Mouse (Mus musculus): Measurements from ENCODE around the gene Aym1. TPM values are rescaled to one million over a fixed set of nuclear protein-coding genes. Genes with fewer than 3 reads are reported as not detected.

Aym1 gene
- not detected in 2 replicates for polyA plus RNA-seq (2014; fragmentation: Nextera tagmentation; extraction: Ambion mirVana)

GRCm38 (mm10) chr5:113357186-113357585 is at the start of gene Aym1:
Aym1 (plus strand) TSS chr5:113357294.
- WGBS, result 64% methylated on average over 3 of the region's 6 CpGs
- Histone ChIP-seq H3K27ac (replicated peaks in 1 of 2; ENCODE audit: control insufficient read depth in 1 of 2, insufficient read depth in 1 of 2, low read depth in 2 of 2, low read length in 2 of 2) (no peak within 1 kb of the TSS), H3K27me3 (ENCODE audit: control insufficient read depth, insufficient read depth, low read length) (peaks cover 42% of the 10 kb centered on the region), H3K36me3 (ENCODE audit: control insufficient read depth, insufficient read depth, low read length) (no peaks in the 10 kb centered on the region), H3K4me1 (ENCODE audit: control insufficient read depth in 2 of 2, insufficient read depth in 2 of 2, low read length in 2 of 2) (no peaks in the 10 kb centered on the region), H3K9ac (ENCODE audit: low read length) (no peak within 1 kb of the TSS), H3K4me3 (ENCODE audit: control insufficient read depth in 1 of 2, insufficient read depth in 1 of 2, low read depth in 1 of 2, low read length in 2 of 2) (no peak within 1 kb of the TSS), H3K4me2 (ENCODE audit: low read length) (no peak within 1 kb of the TSS), H3K9me3 (ENCODE audit: control insufficient read depth, low read length) (no peaks in the 10 kb centered on the region)
- ATAC-seq (ENCODE audit: insufficient number of reproducible peaks, insufficient read depth, low FRiP score, low read depth), result no peak

GRCm38 (mm10) chr5:113309491-113310376 is 47.4 kb upstream of the Aym1 start:
- no peak for ATAC-seq (ENCODE audit: insufficient number of reproducible peaks, insufficient read depth, low FRiP score, low read depth)
- Histone ChIP-seq H3K27me3 (ENCODE audit: control insufficient read depth, insufficient read depth, low read length) (peaks cover 64% of the 10 kb centered on the region), H3K4me3 (ENCODE audit: control insufficient read depth in 1 of 2, insufficient read depth in 1 of 2, low read depth in 1 of 2, low read length in 2 of 2) (peak overlapping the region; percentile 43 to 59), H3K27ac (replicated peaks in 1 of 2; ENCODE audit: control insufficient read depth in 1 of 2, insufficient read depth in 1 of 2, low read depth in 2 of 2, low read length in 2 of 2) (no peak overlapping the region), H3K36me3 (ENCODE audit: control insufficient read depth, insufficient read depth, low read length) (no peaks in the 10 kb centered on the region), H3K4me1 (ENCODE audit: control insufficient read depth in 2 of 2, insufficient read depth in 2 of 2, low read length in 2 of 2) (peaks cover 4 to 6% of the 10 kb centered on the region in 2 experiments; a peak in 2 of 4 replicates), H3K9me3 (ENCODE audit: control insufficient read depth, low read length) (peaks cover 6% of the 10 kb centered on the region), H3K4me2 (ENCODE audit: low read length) (peak overlapping the region; percentile 72), H3K9ac (ENCODE audit: low read length) (no peak overlapping the region)
- 58% methylated on average over 22 of the region's 22 CpGs for WGBS

GRCm38 (mm10) chr5:113310377-113311003 is 46.6 kb upstream of the Aym1 start, which contains the start of gene Sgsm1:
Sgsm1 (minus strand) TSS chr5:113310786.
- H3K36me3 ChIP-seq (ENCODE audit: control insufficient read depth, insufficient read depth, low read length), result no peaks in the 10 kb centered on the region
- H3K9me3 ChIP-seq (ENCODE audit: control insufficient read depth, low read length), result peaks cover 6% of the 10 kb centered on the region
- WGBS, result 3% methylated on average over 49 of the region's 53 CpGs
- peaks cover 4 to 6% of the 10 kb centered on the region in 2 experiments; a peak in 2 of 4 replicates for H3K4me1 ChIP-seq (ENCODE audit: control insufficient read depth in 2 of 2, insufficient read depth in 2 of 2, low read length in 2 of 2)
- H3K4me3 ChIP-seq (ENCODE audit: control insufficient read depth in 1 of 2, insufficient read depth in 1 of 2, low read depth in 1 of 2, low read length in 2 of 2), result peak within 1 kb of the TSS; percentile 43 to 59
- H3K4me2 ChIP-seq (ENCODE audit: low read length), result peak within 1 kb of the TSS; percentile 72
- peak within 1 kb of the TSS; percentile 56 for H3K9ac ChIP-seq (ENCODE audit: low read length)
- ATAC-seq (ENCODE audit: insufficient number of reproducible peaks, insufficient read depth, low FRiP score, low read depth), result 0 out of 2 replicates have a peak, but pooled peaks have one; percentile 51
- H3K27me3 ChIP-seq (ENCODE audit: control insufficient read depth, insufficient read depth, low read length), result peaks cover 68% of the 10 kb centered on the region
- no peak within 1 kb of the TSS for H3K27ac ChIP-seq (replicated peaks in 1 of 2; ENCODE audit: control insufficient read depth in 1 of 2, insufficient read depth in 1 of 2, low read depth in 2 of 2, low read length in 2 of 2)

- H3K4me2 ChIP-seq (ENCODE audit: low read length), result no peak overlapping the region
- H3K9ac ChIP-seq (ENCODE audit: low read length), result no peak overlapping the region
- H3K4me1 ChIP-seq (ENCODE audit: control insufficient read depth in 2 of 2, insufficient read depth in 2 of 2, low read length in 2 of 2), result peaks cover 4 to 6% of the 10 kb centered on the region in 2 experiments; a peak in 2 of 4 replicates
- 2% methylated on average over 24 of the region's 24 CpGs for WGBS
- peaks cover 42% of the 10 kb centered on the region for H3K27me3 ChIP-seq (ENCODE audit: control insufficient read depth, insufficient read depth, low read length)
- H3K36me3 ChIP-seq (ENCODE audit: control insufficient read depth, insufficient read depth, low read length), result no peaks in the 10 kb centered on the region
- no peak overlapping the region for H3K4me3 ChIP-seq (ENCODE audit: control insufficient read depth in 1 of 2, insufficient read depth in 1 of 2, low read depth in 1 of 2, low read length in 2 of 2)
- H3K27ac ChIP-seq (replicated peaks in 1 of 2; ENCODE audit: control insufficient read depth in 1 of 2, insufficient read depth in 1 of 2, low read depth in 2 of 2, low read length in 2 of 2), result no peak overlapping the region
- H3K9me3 ChIP-seq (ENCODE audit: control insufficient read depth, low read length), result peaks cover 6% of the 10 kb centered on the region
- ATAC-seq (ENCODE audit: insufficient number of reproducible peaks, insufficient read depth, low FRiP score, low read depth), result no peak
Measured at GRCm38 (mm10) chr5:113313998-113314397, 43.1 kb upstream of the Aym1 start.

- no peak overlapping the region for H3K9ac ChIP-seq (ENCODE audit: low read length)
- 5% methylated on average over 38 of the region's 38 CpGs for WGBS
- peak overlapping the region; percentile 29 for H3K4me3 ChIP-seq (ENCODE audit: control insufficient read depth in 1 of 2, insufficient read depth in 1 of 2, low read depth in 1 of 2, low read length in 2 of 2)
Measured at GRCm38 (mm10) chr5:113323784-113324638, 33.1 kb upstream of the Aym1 start.

GRCm38 (mm10) chr5:113329463-113329862 is 27.6 kb upstream of the Aym1 start:
- H3K27me3 ChIP-seq (ENCODE audit: control insufficient read depth, insufficient read depth, low read length), result peaks cover 44% of the 10 kb centered on the region

More at GRCm38 (mm10) chr5:113323784-113324638, 33.1 kb upstream of the Aym1 start:
- peaks cover 0 to 6% of the 10 kb centered on the region in 2 experiments; a peak in 1 of 4 replicates for H3K4me1 ChIP-seq (ENCODE audit: control insufficient read depth in 2 of 2, insufficient read depth in 2 of 2, low read length in 2 of 2)
- H3K36me3 ChIP-seq (ENCODE audit: control insufficient read depth, insufficient read depth, low read length), result no peaks in the 10 kb centered on the region
- peaks cover 6% of the 10 kb centered on the region for H3K9me3 ChIP-seq (ENCODE audit: control insufficient read depth, low read length)
- H3K4me2 ChIP-seq (ENCODE audit: low read length), result peak overlapping the region; percentile 64
- H3K27ac ChIP-seq (replicated peaks in 1 of 2; ENCODE audit: control insufficient read depth in 1 of 2, insufficient read depth in 1 of 2, low read depth in 2 of 2, low read length in 2 of 2), result no peak overlapping the region
- H3K27me3 ChIP-seq (ENCODE audit: control insufficient read depth, insufficient read depth, low read length), result peaks cover 42% of the 10 kb centered on the region
- no peak for ATAC-seq (ENCODE audit: insufficient number of reproducible peaks, insufficient read depth, low FRiP score, low read depth)

GRCm38 (mm10) chr5:113330202-113330601 is 26.9 kb upstream of the Aym1 start:
- Histone ChIP-seq H3K27me3 (ENCODE audit: control insufficient read depth, insufficient read depth, low read length) (peaks cover 44% of the 10 kb centered on the region), H3K4me1 (ENCODE audit: control insufficient read depth in 2 of 2, insufficient read depth in 2 of 2, low read length in 2 of 2) (no peaks in the 10 kb centered on the region; a peak in 1 of 4 replicates), H3K9ac (ENCODE audit: low read length) (no peak overlapping the region), H3K4me2 (ENCODE audit: low read length) (no peak overlapping the region), H3K36me3 (ENCODE audit: control insufficient read depth, insufficient read depth, low read length) (no peaks in the 10 kb centered on the region), H3K9me3 (ENCODE audit: control insufficient read depth, low read length) (peaks cover 11% of the 10 kb centered on the region), H3K4me3 (ENCODE audit: control insufficient read depth in 1 of 2, insufficient read depth in 1 of 2, low read depth in 1 of 2, low read length in 2 of 2) (no peak overlapping the region), H3K27ac (replicated peaks in 1 of 2; ENCODE audit: control insufficient read depth in 1 of 2, insufficient read depth in 1 of 2, low read depth in 2 of 2, low read length in 2 of 2) (no peak overlapping the region)
- 71% methylated on average over 3 of the region's 3 CpGs for WGBS
- no peak for ATAC-seq (ENCODE audit: insufficient number of reproducible peaks, insufficient read depth, low FRiP score, low read depth)

More at GRCm38 (mm10) chr5:113329463-113329862, 27.6 kb upstream of the Aym1 start:
- WGBS, result 79% methylated on average over 8 of the region's 8 CpGs
- ATAC-seq (ENCODE audit: insufficient number of reproducible peaks, insufficient read depth, low FRiP score, low read depth), result no peak
- Histone ChIP-seq H3K9ac (ENCODE audit: low read length) (no peak overlapping the region), H3K36me3 (ENCODE audit: control insufficient read depth, insufficient read depth, low read length) (no peaks in the 10 kb centered on the region), H3K4me2 (ENCODE audit: low read length) (no peak overlapping the region), H3K9me3 (ENCODE audit: control insufficient read depth, low read length) (peaks cover 11% of the 10 kb centered on the region), H3K4me3 (ENCODE audit: control insufficient read depth in 1 of 2, insufficient read depth in 1 of 2, low read depth in 1 of 2, low read length in 2 of 2) (no peak overlapping the region), H3K4me1 (ENCODE audit: control insufficient read depth in 2 of 2, insufficient read depth in 2 of 2, low read length in 2 of 2) (no peaks in the 10 kb centered on the region), H3K27ac (replicated peaks in 1 of 2; ENCODE audit: control insufficient read depth in 1 of 2, insufficient read depth in 1 of 2, low read depth in 2 of 2, low read length in 2 of 2) (no peak overlapping the region)
